Mouse (Mus musculus) kidney, embryonic 15.5 days (tissue): ENCODE measurements around the gene Kcnip2. TPM values are rescaled to one million over a fixed set of nuclear protein-coding genes. Genes with fewer than 3 reads are reported as not detected.

ENCODE experiments used
- ATAC-seq: fragments of 200-750 bp; cut with Nextera tagmentation; replicated peaks from 2 replicates; pipeline ENCODE4 v1.8.0; 2017; ENCODE audit warnings: moderate TSS enrichment; ENCODE audit not compliant: low FRiP score
- H3K27ac ChIP-seq: fragments of 300-500 bp; sonication (generic); 2 replicates; pipeline ENCODE4 v1.5.1; 2015; ENCODE audit warnings: mild to moderate bottlenecking, inconsistent platforms
- H3K27me3 ChIP-seq: fragments of 300-500 bp; sonication (generic); 2 replicates; pipeline ENCODE4 v1.6.1; 2015; ENCODE audit warnings: inconsistent platforms
- H3K36me3 ChIP-seq: fragments of 300-500 bp; sonication (generic); 2 replicates; pipeline ENCODE4 v1.6.1; 2015; ENCODE audit warnings: inconsistent platforms
- H3K4me1 ChIP-seq: fragments of 300-500 bp; sonication (generic); 2 replicates; pipeline ENCODE4 v1.6.1; 2015; ENCODE audit warnings: inconsistent platforms
- H3K4me2 ChIP-seq: fragments of 300-500 bp; sonication (generic); 2 replicates; pipeline ENCODE4 v1.6.1; 2015; ENCODE audit warnings: moderate library complexity, mild to moderate bottlenecking, inconsistent platforms
- H3K4me3 ChIP-seq: fragments of 300-500 bp; sonication (generic); replicated peaks from 2 replicates; pipeline ENCODE4 v1.5.1; 2015; ENCODE audit warnings: mild to moderate bottlenecking, inconsistent platforms
- H3K9ac ChIP-seq: fragments of 300-500 bp; sonication (generic); 2 replicates; pipeline ENCODE4 v1.6.1; 2015; ENCODE audit warnings: mild to moderate bottlenecking, inconsistent platforms
- H3K9me3 ChIP-seq: fragments of 300-500 bp; sonication (generic); replicated peaks from 2 replicates; pipeline ENCODE4 v1.6.1; 2016; ENCODE audit warnings: inconsistent platforms
- WGBS: fragments of 180-500 bp; shearing (Covaris S2); methylation state at CpG from one replicate; pipeline ENCODE4 v1.1.7; 2015; ENCODE audit warnings: mixed read lengths; 5-methylcytosine and 5-hydroxymethylcytosine counted together
- polyA plus RNA-seq: library from polyadenylated mRNA; unstranded; fragments of >200 nt; fragmentation: Nextera tagmentation; extraction: Ambion mirVana; gene quantifications from 2 replicates; pipeline ENCODE4 v1.2.1, GENCODE M21; 2015

The Kcnip2 gene
- polyA plus RNA-seq, 1 experiment from 2014 or later = 2.2 TPM

DNA sequence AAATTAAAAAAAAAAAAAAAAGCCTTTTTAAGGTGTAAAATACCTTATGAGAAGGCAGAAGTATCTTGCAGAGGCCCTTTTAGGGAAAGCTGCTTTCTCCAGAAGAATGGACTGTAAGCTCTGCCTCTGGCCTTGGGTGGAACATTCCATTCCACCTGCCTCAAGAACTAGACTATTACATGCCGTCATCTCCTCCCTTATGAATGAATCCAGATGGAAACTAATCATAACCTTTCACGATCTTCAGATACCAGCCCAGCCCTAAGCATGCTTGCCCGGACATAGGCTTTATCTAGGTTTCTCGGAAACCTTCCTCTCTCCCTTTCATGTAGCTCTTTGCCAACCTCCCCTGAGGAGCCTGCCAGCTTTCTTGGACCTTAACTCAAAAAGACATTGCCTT is 27.5 kb downstream of the Kcnip2 start:
- Histone ChIP-seq H3K27me3 (no peaks in the 10 kb centered on the region), H3K4me1 (peaks cover 23% of the 10 kb centered on the region), H3K9me3 (no peaks in the 10 kb centered on the region), H3K4me3 (no peak overlapping the region), H3K9ac (no peak overlapping the region), H3K4me2 (no peak overlapping the region), H3K36me3 (no peaks in the 10 kb centered on the region), H3K27ac (no peak overlapping the region)
- no peak for ATAC-seq
- WGBS = 73% methylated on average over 4 of the region's 4 CpGs

DNA sequence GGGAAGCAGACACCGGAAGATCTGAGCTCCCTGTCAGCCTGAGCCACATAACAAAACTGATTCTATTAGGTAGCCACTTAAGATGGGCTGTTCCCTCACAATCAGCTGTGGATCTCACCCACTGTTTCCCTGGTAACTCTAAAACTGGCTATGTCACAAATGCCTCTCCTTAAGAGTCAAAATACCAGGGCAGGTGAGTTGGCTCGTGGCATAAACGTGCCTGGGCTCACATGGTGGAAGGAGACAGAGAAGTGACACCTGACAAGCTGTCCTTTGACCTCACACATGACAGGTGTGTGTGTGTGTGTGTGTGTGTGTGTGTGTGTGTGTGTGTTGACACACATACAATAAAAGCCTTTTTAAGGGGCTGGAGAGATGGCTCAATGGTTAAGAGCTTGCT is 28.4 kb downstream of the Kcnip2 start:
- Histone ChIP-seq H3K27ac (no peak overlapping the region), H3K36me3 (no peaks in the 10 kb centered on the region), H3K4me3 (no peak overlapping the region), H3K4me2 (no peak overlapping the region), H3K9ac (no peak overlapping the region), H3K4me1 (peaks cover 18% of the 10 kb centered on the region), H3K27me3 (no peaks in the 10 kb centered on the region), H3K9me3 (no peaks in the 10 kb centered on the region)
- WGBS = 60% methylated on average over 3 of the region's 3 CpGs
- no peak for ATAC-seq

DNA sequence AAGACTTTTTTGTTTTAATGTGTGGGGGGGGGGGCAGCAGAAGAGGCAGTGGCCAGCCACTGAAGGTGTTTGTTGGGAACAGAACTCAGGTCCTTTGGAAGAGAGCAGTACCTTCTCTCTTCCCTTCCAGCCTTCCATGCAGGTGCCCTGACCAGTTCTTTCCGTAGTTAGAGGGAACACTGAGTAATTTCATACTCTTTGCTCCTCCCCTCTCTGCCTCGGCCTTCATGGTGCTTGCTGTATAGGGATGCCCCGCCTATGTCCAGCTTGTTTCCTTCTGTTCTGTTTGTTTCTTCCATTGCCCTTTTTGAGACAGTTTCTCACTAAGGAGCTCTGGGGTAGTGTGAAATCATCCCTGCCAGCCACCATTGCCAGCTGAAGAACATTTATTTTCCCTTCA is 30.4 kb downstream of the Kcnip2 start:
- Histone ChIP-seq H3K9ac (no peak overlapping the region), H3K4me3 (no peak overlapping the region), H3K4me1 (peaks cover 32% of the 10 kb centered on the region), H3K36me3 (peaks cover 10% of the 10 kb centered on the region; the same call in 1 of the 2 replicates), H3K9me3 (no peaks in the 10 kb centered on the region), H3K27me3 (no peaks in the 10 kb centered on the region), H3K4me2 (no peak overlapping the region), H3K27ac (peak overlapping the region; percentile 43; the same call in 1 of the 2 replicates)
- no peak for ATAC-seq
- WGBS = 43% methylated on average over 3 of the region's 3 CpGs

DNA sequence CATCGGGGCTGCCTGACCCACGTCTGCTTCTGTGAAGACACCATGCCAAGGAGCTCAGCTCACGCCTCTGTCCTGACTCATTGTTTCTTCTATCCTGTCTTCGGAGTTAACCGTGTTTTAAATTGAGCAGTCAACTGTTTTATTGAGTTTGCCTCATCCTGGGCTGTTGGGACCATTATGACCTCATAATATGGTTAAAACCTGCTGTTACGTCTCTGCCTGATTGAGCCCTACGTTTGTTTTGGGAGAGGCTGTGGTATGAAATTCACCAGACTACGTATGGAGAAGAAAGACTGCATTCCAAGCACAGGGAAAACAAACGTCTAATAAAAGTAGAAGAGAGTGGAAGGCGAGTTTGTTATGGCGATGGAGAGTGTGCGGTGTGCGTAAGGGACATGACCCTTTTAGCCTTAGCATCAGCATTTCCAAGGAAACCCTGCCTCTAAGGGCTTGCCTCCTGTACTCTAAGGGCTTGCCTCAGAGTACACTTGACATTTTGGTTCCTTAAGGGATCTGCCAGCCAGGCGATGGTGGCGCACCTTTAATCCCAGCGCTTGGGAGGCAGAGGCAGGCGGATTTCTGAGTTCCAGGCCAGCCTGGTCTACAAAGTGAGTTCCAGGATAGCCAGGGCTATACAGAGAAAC is 31.8 kb downstream of the Kcnip2 start:
- peak overlapping the region; percentile 63 for H3K4me2 ChIP-seq
- WGBS = 30% methylated on average over 17 of the region's 17 CpGs
- peak overlapping the region; percentile 42 for H3K9ac ChIP-seq
- H3K4me1 ChIP-seq = peaks cover 35% of the 10 kb centered on the region
- no peak; the same call in 1 of the 2 replicates for ATAC-seq
- no peaks in the 10 kb centered on the region for H3K9me3 ChIP-seq
- no peaks in the 10 kb centered on the region for H3K27me3 ChIP-seq
- H3K36me3 ChIP-seq = peaks cover 24% of the 10 kb centered on the region
- peak overlapping the region; percentile 100 for H3K4me3 ChIP-seq
- H3K27ac ChIP-seq = peak overlapping the region; percentile 79

DNA sequence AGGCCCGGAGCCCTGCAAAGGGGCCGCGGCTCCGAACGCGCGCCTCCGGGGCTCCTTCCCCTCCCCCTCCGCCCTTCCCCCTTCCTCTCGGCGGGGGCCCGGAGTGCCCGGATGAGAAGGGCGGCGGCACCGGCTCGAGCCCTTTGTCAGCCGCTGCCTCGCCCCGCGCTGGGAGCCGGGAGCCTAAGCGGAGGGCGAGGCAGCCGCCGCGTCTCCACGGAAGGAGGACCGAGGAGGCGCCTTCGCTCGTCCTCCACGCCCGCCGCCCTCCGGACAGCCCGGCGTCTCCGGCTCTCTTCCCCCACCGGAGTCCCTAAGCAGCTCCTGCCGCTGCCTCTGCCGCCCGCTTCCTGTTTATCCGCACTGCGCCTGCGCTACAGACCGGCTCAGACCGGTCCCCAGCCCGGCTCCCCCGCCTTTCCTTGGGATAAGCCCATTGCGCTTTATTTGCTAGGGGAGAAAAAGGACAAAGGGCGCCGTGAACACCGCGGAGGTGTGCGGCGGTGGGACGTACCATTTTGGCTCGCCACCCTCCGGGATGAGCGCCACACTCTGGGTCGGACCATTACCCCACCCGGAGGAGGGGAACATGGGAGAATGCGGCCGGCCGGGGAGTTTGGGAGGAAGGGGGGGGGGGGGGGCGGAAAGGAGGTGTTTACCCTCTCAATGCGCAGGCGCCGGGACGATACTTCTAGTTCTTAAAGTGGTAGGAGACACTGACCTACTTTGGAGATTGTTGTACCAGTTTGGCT is 32.5 kb downstream of the Kcnip2 start, which contains the start of gene Mgea5:
Mgea5 (minus strand) TSS at position 657 of the 752 bp plus-strand sequence.
- ATAC-seq = peak; percentile 98
- under 1% methylated on average over 61 of the region's 71 CpGs for WGBS
- peak within 1 kb of the TSS; percentile 99 for H3K9ac ChIP-seq

DNA sequence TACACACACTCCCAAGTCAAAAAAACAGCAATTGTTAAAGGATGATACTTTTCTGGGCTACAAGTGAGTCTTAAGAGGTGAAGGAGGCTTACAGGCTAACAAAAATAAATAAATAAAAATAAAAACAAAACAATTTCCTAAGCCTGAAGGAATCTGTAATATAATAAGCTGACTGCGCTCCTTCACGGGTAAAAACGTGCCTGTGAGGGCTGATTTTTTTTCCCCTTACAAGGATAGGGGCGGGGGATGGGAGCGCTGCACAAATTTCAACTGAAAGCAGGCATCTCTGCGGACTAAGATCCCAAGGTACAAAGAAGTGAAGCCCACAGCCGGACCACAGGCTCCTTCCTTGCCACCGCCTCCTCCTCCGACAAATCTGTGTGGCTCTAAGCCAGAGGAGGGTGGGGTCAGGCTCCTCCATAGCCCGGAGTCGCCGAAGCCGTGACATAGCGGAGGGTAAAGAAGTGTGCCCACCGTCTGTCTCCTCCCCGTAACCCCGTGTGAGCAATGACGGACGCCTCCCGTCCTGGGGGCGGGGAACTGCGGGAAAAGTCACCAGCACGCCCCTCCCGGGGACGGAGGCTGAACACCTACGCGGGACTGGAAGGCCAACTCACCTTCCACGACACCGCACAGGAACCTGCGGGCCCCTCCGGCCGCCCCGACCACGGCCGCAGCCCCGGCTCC is 33.4 kb downstream of the Kcnip2 start:
- WGBS = under 1% methylated on average over 36 of the region's 36 CpGs
- Histone ChIP-seq H3K4me2 (peak overlapping the region; percentile 72), H3K36me3 (peaks cover 40% of the 10 kb centered on the region), H3K27ac (peak overlapping the region; percentile 98), H3K4me1 (peaks cover 35% of the 10 kb centered on the region), H3K9ac (peak overlapping the region; percentile 99), H3K9me3 (no peaks in the 10 kb centered on the region), H3K4me3 (peak overlapping the region; percentile 100), H3K27me3 (no peaks in the 10 kb centered on the region)
- peak; percentile 63 for ATAC-seq

More for the DNA sequence above, 32.5 kb downstream of the Kcnip2 start, which contains the start of gene Mgea5:
- H3K4me2 ChIP-seq = peak within 1 kb of the TSS; percentile 72
- H3K4me1 ChIP-seq = peaks cover 35% of the 10 kb centered on the region
- H3K9me3 ChIP-seq = no peaks in the 10 kb centered on the region
- peak within 1 kb of the TSS; percentile 100 for H3K4me3 ChIP-seq
- no peaks in the 10 kb centered on the region for H3K27me3 ChIP-seq
- peaks cover 31% of the 10 kb centered on the region for H3K36me3 ChIP-seq
- H3K27ac ChIP-seq = peak within 1 kb of the TSS; percentile 98

DNA sequence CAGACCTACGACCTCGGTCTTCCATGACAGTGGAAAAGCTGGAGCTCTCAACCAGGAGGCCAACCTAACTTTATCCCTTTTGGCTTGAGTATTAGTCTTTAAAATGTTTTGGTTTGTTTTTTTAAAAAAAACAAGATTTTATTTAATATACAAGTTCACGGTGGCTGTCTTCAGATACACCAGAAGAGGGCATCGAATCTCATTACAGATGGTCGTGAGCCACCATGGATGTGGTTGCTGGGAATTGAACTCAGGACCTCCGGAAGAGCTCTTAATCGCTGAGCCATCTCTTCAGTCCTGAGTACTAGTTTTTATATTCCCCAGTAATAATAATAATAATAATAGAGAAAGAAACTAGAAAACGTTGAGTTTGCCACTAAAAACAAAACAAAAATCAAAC is 34.2 kb downstream of the Kcnip2 start:
- H3K27me3 ChIP-seq = no peaks in the 10 kb centered on the region
- peak overlapping the region; percentile 72 for H3K4me2 ChIP-seq
- H3K9me3 ChIP-seq = no peaks in the 10 kb centered on the region
- H3K4me3 ChIP-seq = peak overlapping the region; percentile 100
- peaks cover 47% of the 10 kb centered on the region for H3K36me3 ChIP-seq
- H3K9ac ChIP-seq = peak overlapping the region; percentile 99
- peaks cover 35% of the 10 kb centered on the region for H3K4me1 ChIP-seq
- no peak overlapping the region for H3K27ac ChIP-seq
- no peak for ATAC-seq
- WGBS = 54% methylated on average over 8 of the region's 8 CpGs

DNA sequence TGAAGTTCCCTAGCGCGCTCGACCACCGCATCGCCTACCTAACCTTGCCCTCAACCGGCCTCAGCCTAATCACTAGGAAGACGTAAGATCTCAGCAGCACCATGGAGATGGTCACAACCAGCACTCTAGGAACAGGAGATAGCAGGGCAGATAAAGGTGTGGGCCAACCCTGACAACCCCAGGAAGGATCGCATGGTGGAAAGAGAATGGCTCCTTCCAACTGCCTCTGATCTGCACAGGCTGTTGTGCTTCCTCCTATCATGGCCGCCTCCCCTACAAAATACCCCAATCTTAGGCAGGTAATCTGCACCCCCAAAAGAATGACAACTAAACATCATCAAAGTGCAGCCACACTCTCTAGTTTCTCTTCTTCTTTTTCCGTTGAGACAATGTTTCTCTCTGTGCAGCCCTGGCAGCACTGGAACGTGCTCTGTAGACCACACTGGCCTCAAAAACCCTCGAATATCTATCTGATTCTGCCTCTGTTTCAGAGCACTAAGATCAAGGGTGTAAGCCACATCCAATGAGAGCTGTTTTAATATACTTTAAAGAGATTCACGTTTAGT is 35.4 kb downstream of the Kcnip2 start:
- Histone ChIP-seq H3K36me3 (peaks cover 60% of the 10 kb centered on the region), H3K4me2 (peak overlapping the region; percentile 72), H3K9me3 (no peaks in the 10 kb centered on the region), H3K9ac (no peak overlapping the region), H3K4me3 (peak overlapping the region; percentile 3; the same call in 1 of the 2 replicates), H3K4me1 (peaks cover 30% of the 10 kb centered on the region), H3K27me3 (no peaks in the 10 kb centered on the region), H3K27ac (no peak overlapping the region)
- ATAC-seq = no peak
- 78% methylated on average over 13 of the region's 13 CpGs for WGBS

DNA sequence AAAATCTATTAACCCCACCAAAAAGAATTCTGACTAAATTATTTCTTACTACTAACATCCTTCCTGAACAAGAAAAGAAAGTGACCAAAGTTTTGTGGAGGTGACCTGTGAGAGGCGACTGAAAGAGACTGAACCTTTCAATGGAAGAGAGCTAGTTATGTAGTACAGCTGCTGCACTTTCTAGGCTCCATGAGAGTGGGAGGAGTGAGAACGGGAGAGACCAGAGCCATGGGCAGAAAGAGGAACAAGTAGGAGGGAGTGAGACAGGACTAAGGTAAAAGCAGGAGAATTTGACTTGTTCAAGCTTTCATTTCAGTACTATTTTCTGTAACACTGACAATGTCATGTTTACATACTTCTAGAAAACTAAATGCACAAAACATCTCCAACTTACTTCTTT is 40.4 kb downstream of the Kcnip2 start:
- H3K4me3 ChIP-seq = no peak overlapping the region
- peaks cover 100% of the 10 kb centered on the region for H3K36me3 ChIP-seq
- no peaks in the 10 kb centered on the region for H3K9me3 ChIP-seq
- no peaks in the 10 kb centered on the region for H3K27me3 ChIP-seq
- H3K4me2 ChIP-seq = no peak overlapping the region
- no peak for ATAC-seq
- 77% methylated on average over 2 of the region's 2 CpGs for WGBS
- H3K4me1 ChIP-seq = peaks cover 7% of the 10 kb centered on the region
- H3K27ac ChIP-seq = no peak overlapping the region
- H3K9ac ChIP-seq = no peak overlapping the region

DNA sequence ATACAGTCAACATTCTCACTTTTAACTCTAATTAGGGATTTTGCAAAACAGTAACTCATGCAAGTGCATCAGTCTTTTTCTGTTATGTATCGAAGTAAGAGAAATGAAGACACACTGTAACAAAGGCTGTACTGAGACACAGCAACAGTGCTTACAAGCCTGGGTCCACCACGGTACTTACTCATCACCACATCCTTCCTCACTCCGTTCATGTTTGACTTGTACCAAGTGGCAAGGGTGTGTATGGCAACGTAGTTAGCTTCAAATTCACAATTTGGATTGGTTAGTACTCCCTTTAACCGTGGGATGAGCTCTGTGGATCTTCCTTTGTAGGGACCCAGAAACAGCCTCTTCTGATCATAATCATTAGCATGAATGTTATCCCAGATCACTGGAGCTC is 44.4 kb downstream of the Kcnip2 start:
- no peak overlapping the region for H3K27ac ChIP-seq
- no peak overlapping the region for H3K4me2 ChIP-seq
- H3K4me1 ChIP-seq = no peaks in the 10 kb centered on the region
- H3K9ac ChIP-seq = no peak overlapping the region
- no peak overlapping the region for H3K4me3 ChIP-seq
- no peaks in the 10 kb centered on the region for H3K27me3 ChIP-seq
- ATAC-seq = no peak
- H3K9me3 ChIP-seq = no peaks in the 10 kb centered on the region
- WGBS = 90% methylated on average over 5 of the region's 5 CpGs
- peaks cover 99% of the 10 kb centered on the region for H3K36me3 ChIP-seq

DNA sequence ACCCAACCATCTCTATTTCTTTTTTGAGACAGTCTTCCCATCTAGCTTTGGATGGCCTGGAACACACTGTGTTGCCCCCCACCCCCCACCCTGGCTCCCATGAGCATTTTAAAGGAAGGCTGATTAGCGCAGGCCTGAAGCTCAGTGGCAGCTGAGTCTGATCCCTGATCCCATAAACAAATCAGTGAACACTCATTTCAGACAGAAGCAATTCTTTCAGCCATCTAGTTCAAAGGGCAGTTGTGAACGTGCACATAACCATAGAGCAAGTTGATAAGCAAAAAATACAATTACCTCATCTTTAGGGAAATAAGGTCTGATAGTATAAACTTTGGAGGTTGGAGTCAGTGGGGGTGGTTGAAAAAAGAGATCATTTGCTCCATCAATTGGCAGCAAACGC is 55.1 kb downstream of the Kcnip2 start:
- Histone ChIP-seq H3K9ac (no peak overlapping the region), H3K9me3 (no peaks in the 10 kb centered on the region), H3K36me3 (peaks cover 96% of the 10 kb centered on the region), H3K4me2 (no peak overlapping the region), H3K27ac (no peak overlapping the region), H3K4me1 (no peaks in the 10 kb centered on the region), H3K4me3 (no peak overlapping the region), H3K27me3 (no peaks in the 10 kb centered on the region)
- WGBS = 89% methylated on average over 3 of the region's 3 CpGs
- ATAC-seq = no peak

DNA sequence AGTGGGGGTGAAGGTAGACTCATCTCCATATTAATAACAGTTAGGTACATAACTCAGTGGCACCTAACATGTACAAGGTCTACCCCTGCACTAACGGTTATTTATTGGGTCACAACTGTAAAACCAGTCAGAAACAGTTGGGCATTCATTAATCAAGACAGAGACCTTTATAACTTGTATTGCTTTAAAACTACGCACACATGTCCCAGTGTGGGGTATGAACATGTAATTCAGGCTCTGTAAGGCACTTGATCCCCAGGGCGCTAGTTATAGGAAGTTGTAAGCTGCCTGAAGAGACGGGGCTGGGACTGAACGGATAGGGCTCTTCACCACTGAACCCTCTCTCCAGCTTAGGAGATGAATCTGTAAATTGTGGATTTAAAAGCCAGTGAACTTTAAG is 57.2 kb downstream of the Kcnip2 start:
- no peak for ATAC-seq
- Histone ChIP-seq H3K9ac (no peak overlapping the region), H3K4me2 (no peak overlapping the region), H3K27ac (no peak overlapping the region), H3K36me3 (peaks cover 96% of the 10 kb centered on the region), H3K27me3 (no peaks in the 10 kb centered on the region), H3K9me3 (no peaks in the 10 kb centered on the region), H3K4me1 (peaks cover 8% of the 10 kb centered on the region; the same call in 1 of the 2 replicates), H3K4me3 (no peak overlapping the region)
- 90% methylated on average over 5 of the region's 5 CpGs for WGBS
